Mouse (Mus musculus) heart, adult 8-10 months (tissue): Measurements from ENCODE around the gene Astn2. TPM values are rescaled to one million over a fixed set of nuclear protein-coding genes. Genes with fewer than 3 reads are reported as not detected.
A peak's percentile ranks its signal among the peaks of the same experiment; 100 is the strongest.

Experiments used
- DNase-seq: peaks from one replicate; pipeline ENCODE4 v3.0.0; 2022; ENCODE audit warnings: low spot score
- total RNA-seq, 4 experiments: library from RNA; stranded (reverse); gene quantifications; 2 replicates each; pipeline ENCODE4 v1.2.4; 2022

Astn2 gene
- total RNA-seq, 4 experiments from 2014 or later = 0.56 to 1.0 (median 0.88) TPM

- DNase-seq = no peak
These were observed 725.5 kb downstream of the Astn2 start for GRCm38 (mm10) chr4:65678929-65679328.

GRCm38 (mm10) chr4:65678495-65678894, 725.9 kb downstream of the Astn2 start:
- no peak for DNase-seq

- DNase-seq = no peak
These were observed 730.0 kb downstream of the Astn2 start for GRCm38 (mm10) chr4:65674267-65674978.

- DNase-seq = no peak
These were observed 730.9 kb downstream of the Astn2 start for GRCm38 (mm10) chr4:65673418-65673933.

GRCm38 (mm10) chr4:65672294-65672693, 732.1 kb downstream of the Astn2 start:
- DNase-seq = no peak

- no peak for DNase-seq
These were observed 732.7 kb downstream of the Astn2 start for GRCm38 (mm10) chr4:65671585-65672184.

GRCm38 (mm10) chr4:65667030-65667610, 737.3 kb downstream of the Astn2 start:
- DNase-seq = no peak

GRCm38 (mm10) chr4:65663176-65663575, 741.2 kb downstream of the Astn2 start:
- no peak for DNase-seq

GRCm38 (mm10) chr4:65654723-65655122, 749.7 kb downstream of the Astn2 start:
- DNase-seq = peak; percentile 57

GRCm38 (mm10) chr4:65642611-65643010, 761.8 kb downstream of the Astn2 start:
- DNase-seq = no peak

GRCm38 (mm10) chr4:65638231-65638630, 766.2 kb downstream of the Astn2 start:
- no peak for DNase-seq

- no peak for DNase-seq
These were observed 784.3 kb downstream of the Astn2 start for GRCm38 (mm10) chr4:65620125-65620524.

GRCm38 (mm10) chr4:65613135-65613534, 791.3 kb downstream of the Astn2 start:
- DNase-seq = no peak

- no peak for DNase-seq
These were observed 793.5 kb downstream of the Astn2 start for GRCm38 (mm10) chr4:65610896-65611295.

- no peak for DNase-seq
These were observed 794.1 kb downstream of the Astn2 start for GRCm38 (mm10) chr4:65610329-65610728.

- DNase-seq = no peak
These were observed 796.3 kb downstream of the Astn2 start for GRCm38 (mm10) chr4:65608112-65608511.

GRCm38 (mm10) chr4:65607184-65607631, 797.2 kb downstream of the Astn2 start:
- no peak for DNase-seq

- no peak for DNase-seq
These were observed 799.2 kb downstream of the Astn2 start for GRCm38 (mm10) chr4:65605151-65605702.

GRCm38 (mm10) chr4:65604504-65605150, 799.8 kb downstream of the Astn2 start, which contains the start of gene Trim32:
Gene Trim32, plus strand, starts transcription at chr4:65604986.
- DNase-seq = peak; percentile 98

- DNase-seq = no peak
These were observed 809.6 kb downstream of the Astn2 start for GRCm38 (mm10) chr4:65594601-65595369.

GRCm38 (mm10) chr4:65589780-65590179, 814.6 kb downstream of the Astn2 start:
- DNase-seq = peak; percentile 58
